Mouse (Mus musculus) testis, postnatal 14 days (tissue): ENCODE measurements around the gene Gm5678.
"Not testable (repeated sequence)": the region's sequence is repeated elsewhere in the genome, so short reads cannot be mapped to it uniquely, and the experiment has no call there.

ENCODE experiments used
- DNase-seq: peaks from one replicate; pipeline ENCODE4 v3.0.0; 2021; ENCODE audit warnings: low spot score

Gm5678 gene

GRCm38 (mm10) chr16:93607669-93608101, 20.2 kb upstream of the Gm5678 start:
- DNase-seq, result peak; percentile 78

GRCm38 (mm10) chr16:93608731-93609130, 19.2 kb upstream of the Gm5678 start:
- DNase-seq, result no peak

GRCm38 (mm10) chr16:93609796-93610195, 18.1 kb upstream of the Gm5678 start:
- no peak for DNase-seq

GRCm38 (mm10) chr16:93610961-93611360, 16.9 kb upstream of the Gm5678 start:
- DNase-seq, result no peak

GRCm38 (mm10) chr16:93615118-93615870, 12.6 kb upstream of the Gm5678 start:
- no peak for DNase-seq

GRCm38 (mm10) chr16:93623759-93624158, 4.1 kb upstream of the Gm5678 start:
- not testable (repeated sequence) for DNase-seq

- DNase-seq, result no peak
These were observed 3.2 kb upstream of the Gm5678 start for GRCm38 (mm10) chr16:93624671-93625070.

- DNase-seq, result no peak
These were observed 1.2 kb upstream of the Gm5678 start for GRCm38 (mm10) chr16:93626745-93627144.

GRCm38 (mm10) chr16:93644006-93644405, 16.1 kb downstream of the Gm5678 start:
- no peak for DNase-seq

GRCm38 (mm10) chr16:93648441-93649183, 20.7 kb downstream of the Gm5678 start:
- no peak for DNase-seq

GRCm38 (mm10) chr16:93667976-93668375, 40.1 kb downstream of the Gm5678 start:
- no peak for DNase-seq

GRCm38 (mm10) chr16:93669521-93669920, 41.6 kb downstream of the Gm5678 start:
- DNase-seq, result no peak

GRCm38 (mm10) chr16:93670466-93670865, 42.6 kb downstream of the Gm5678 start:
- not testable (repeated sequence) for DNase-seq

- DNase-seq, result no peak
These were observed 43.2 kb downstream of the Gm5678 start for GRCm38 (mm10) chr16:93671064-93671463.

- no peak for DNase-seq
These were observed 48.5 kb downstream of the Gm5678 start for GRCm38 (mm10) chr16:93676376-93676775.

- no peak for DNase-seq
These were observed 50.3 kb downstream of the Gm5678 start for GRCm38 (mm10) chr16:93678206-93678605.

- no peak for DNase-seq
These were observed 51.3 kb downstream of the Gm5678 start for GRCm38 (mm10) chr16:93679165-93679564.
